Mouse (Mus musculus): Measurements from ENCODE around the gene Rin1. TPM values are rescaled to one million over a fixed set of nuclear protein-coding genes. Genes with fewer than 3 reads are reported as not detected.
A peak's percentile ranks its signal among the peaks of the same experiment; 100 is the strongest.

Gene Rin1
- total RNA-seq, 2 experiments from 2014 or later, result 0.99 to 1.3 TPM

DNA sequence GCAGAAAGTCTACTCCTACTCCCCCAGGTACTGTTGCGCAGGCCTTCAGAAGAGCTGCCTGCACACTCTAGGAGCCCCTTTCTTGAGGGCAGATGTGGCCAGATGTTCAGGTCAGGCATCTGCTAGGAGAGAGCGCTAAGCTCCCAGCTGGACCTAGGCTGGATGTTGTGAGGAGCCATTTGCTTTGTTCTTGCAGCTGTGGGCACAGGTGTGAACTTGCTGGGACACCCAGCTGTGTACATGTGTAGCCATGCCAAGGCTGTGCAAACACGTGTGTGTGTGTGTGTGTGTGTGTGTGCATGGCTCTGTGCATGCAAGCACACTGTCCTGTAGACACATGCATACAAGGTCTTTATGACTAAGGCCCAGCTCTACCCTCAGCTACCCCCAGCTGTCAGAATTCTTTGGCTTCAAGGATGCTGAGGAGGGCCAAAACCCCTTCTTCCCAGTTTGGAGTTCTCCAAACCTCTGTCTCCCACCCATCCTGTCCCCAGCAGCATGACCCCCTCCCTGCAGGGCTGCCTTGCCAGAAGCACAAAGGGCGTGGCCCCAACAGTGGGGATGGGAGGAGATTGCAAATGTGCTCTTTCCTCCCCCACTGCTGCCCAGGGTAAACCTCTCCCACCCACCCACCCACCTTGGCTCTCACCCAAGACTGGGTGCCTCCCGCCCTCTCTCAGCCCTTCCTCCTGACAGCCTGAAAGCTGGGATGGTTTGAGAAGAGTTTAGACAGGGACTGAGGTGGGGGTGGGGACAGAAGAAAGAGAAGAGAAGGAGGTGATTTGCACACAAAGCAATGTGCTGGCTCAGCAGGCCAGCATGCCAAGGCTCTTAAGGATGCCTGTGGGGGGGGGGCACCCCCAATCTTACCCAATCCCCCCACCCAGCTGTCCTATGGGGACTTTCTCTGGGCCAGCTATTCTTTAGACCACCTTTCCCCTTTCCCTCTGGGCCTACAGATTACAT, 10.4 kb downstream of the Rin1 start:
- TF ChIP-seq CTCF (IDR thresholded peaks at IDR 0.05), result no peak
- DNase-seq, result peak; percentile 69

DNA sequence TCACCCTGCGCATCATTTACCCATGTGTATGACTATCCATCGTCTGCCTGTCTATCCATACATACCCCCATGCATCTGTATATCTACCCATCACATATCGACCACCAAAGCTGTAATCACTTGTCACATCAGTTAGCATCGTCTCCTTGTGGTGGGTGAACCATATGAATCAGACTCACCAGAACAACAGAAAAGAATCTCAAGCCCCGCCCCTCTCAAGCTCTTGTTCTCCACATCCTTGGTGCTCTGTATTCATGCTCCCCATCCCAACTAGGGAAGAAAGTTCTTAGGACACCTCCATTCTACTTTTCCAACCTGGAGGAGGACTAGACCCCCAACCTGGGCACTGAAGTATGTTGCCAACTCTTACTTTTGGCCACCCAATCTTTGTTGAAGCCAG, 11.8 kb downstream of the Rin1 start:
- intact Hi-C loops (cut with DNase I), result no loop called here
- TF ChIP-seq CTCF (IDR thresholded peaks at IDR 0.05), result no peak
- H3K27ac ChIP-seq, result peak overlapping the region; percentile 72
- H3K4me3 ChIP-seq, result peak overlapping the region; percentile 11; the same call in 1 of the 2 replicates
- no peak for DNase-seq

More for the DNA sequence above, 10.4 kb downstream of the Rin1 start:
- Histone ChIP-seq H3K4me3 (no peak overlapping the region), H3K27ac (peak overlapping the region; percentile 82)
- intact Hi-C loops (cut with DNase I), result no loop called here

DNA sequence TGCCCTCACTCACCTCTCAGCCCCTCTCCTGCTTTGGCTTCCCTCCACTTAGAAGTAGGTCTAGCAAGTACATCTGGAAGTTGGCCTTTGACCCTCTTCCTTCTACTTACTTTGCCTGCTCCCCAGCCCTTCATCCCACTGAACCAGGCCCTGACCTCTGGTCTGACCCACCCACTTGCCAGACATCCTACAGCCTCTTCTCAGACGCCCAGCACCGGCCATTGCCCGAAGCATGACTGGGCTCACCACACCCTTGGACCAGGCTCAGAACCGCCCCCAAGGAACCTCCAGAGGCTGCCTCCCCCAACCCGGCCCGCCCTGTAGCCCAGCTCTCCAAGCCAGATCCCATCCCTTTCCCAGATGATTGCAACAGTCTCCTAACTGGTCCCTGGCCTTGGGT, 12.2 kb downstream of the Rin1 start:
- peak; percentile 85 for DNase-seq
- Histone ChIP-seq H3K27ac (peak overlapping the region; percentile 72), H3K4me3 (peak overlapping the region; percentile 11; the same call in 1 of the 2 replicates)
- TF ChIP-seq CTCF (IDR thresholded peaks at IDR 0.05), result no peak
- intact Hi-C loops (cut with DNase I), result no loop called here

DNA sequence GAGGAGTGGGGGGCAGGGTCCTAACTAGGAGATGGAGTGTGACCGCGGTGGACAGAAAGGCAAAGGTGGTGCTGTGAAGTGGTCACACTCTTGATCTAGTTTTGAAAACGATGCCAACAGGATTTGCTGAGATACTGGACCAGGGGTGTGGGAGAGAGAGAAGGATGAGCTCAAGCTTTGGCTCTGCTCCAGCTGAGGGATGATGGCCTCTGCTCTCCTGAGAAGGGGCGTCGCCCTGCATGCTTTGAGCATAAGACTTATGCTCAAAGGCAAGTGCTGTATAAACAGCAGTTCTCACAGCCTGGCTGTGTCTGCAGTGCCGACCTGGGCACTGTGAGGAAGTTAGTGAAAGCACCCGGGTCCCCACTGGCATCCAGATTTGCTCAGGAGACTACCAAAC, 14.8 kb downstream of the Rin1 start:
- DNase-seq, result peak; percentile 77
- intact Hi-C loops (cut with DNase I), result no loop called here
- peak overlapping the region; percentile 81 for H3K27ac ChIP-seq
- TF ChIP-seq CTCF (IDR thresholded peaks at IDR 0.05), result no peak
- no peak overlapping the region for H3K4me3 ChIP-seq

DNA sequence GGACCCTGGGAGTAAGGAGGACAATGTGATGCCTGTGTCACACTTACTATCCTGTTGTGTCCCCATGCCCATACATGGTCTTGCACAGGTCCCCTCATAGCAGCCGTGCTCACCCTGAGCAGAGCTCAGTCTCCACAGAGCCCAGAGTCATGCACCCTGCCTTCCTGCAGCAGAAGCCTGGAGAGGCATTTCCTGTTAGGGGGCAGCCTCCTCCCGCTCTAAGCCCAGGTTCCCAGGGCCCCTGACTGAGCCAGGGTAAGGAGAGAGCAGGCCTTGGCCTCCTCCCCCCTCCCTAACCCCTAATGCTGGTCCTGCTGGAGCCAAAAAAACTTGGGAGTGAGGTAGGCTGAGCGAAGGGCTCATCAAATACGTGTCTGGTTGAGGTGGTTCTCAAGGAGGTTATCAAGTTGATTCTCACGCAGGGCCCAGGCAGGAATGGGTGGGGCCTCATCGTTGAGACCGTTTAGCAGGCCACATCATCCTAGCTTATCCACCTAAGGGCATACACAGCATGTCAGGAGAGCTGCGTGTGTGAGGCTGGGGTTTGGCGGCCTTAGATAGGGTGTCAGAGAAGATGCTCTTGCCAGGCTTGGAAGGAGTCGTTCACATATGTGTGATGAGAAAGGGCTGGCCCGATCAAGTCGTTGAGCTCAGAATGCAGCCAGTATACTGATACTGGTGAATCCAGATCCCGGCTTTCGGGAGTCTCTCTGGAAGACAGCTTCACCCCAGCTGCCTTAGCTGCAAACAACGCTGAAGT, 16.9 kb downstream of the Rin1 start:
- no peak for DNase-seq
- Histone ChIP-seq H3K4me3 (peak overlapping the region; percentile 76), H3K27ac (peak overlapping the region; percentile 81)
- intact Hi-C loops (cut with DNase I), result no loop called here
- no peak for TF ChIP-seq CTCF (IDR thresholded peaks at IDR 0.05)

DNA sequence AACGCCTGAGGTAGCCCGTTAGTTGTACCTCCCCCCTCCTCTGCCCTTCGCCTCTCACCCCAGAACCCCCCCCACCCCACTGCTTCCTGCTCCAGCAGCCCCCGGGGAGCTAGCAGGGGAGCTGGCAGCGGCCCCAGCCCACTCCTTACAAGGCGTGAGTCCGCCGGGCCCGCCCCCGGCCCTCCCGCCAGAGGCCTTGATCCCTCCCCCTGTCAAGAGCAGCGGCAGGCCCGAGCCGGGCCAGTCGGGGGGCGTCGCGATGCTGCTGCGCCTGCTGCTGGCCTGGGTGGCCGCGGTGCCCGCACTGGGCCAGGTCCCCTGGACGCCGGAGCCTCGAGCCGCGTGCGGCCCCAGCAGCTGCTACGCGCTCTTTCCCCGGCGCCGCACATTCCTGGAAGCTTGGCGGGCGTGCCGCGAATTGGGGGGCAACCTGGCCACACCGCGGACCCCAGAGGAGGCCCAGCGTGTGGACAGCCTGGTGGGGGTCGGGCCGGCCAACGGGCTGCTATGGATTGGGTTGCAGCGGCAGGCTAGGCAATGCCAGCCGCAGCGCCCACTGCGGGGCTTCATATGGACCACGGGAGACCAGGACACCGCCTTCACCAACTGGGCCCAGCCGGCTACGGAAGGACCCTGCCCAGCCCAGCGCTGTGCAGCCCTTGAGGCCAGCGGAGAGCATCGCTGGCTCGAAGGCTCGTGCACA, 17.7 kb downstream of the Rin1 start, which contains the start of gene Cd248:
Cd248 (plus strand) TSS at position 212 of the 703 bp plus-strand sequence.
- intact Hi-C loops (cut with DNase I), result no loop called here
- H3K27ac ChIP-seq, result peak within 1 kb of the TSS; percentile 81
- DNase-seq, result peak; percentile 92
- peak within 1 kb of the TSS; percentile 76 for H3K4me3 ChIP-seq
- TF ChIP-seq CTCF (IDR thresholded peaks at IDR 0.05), result no peak

DNA sequence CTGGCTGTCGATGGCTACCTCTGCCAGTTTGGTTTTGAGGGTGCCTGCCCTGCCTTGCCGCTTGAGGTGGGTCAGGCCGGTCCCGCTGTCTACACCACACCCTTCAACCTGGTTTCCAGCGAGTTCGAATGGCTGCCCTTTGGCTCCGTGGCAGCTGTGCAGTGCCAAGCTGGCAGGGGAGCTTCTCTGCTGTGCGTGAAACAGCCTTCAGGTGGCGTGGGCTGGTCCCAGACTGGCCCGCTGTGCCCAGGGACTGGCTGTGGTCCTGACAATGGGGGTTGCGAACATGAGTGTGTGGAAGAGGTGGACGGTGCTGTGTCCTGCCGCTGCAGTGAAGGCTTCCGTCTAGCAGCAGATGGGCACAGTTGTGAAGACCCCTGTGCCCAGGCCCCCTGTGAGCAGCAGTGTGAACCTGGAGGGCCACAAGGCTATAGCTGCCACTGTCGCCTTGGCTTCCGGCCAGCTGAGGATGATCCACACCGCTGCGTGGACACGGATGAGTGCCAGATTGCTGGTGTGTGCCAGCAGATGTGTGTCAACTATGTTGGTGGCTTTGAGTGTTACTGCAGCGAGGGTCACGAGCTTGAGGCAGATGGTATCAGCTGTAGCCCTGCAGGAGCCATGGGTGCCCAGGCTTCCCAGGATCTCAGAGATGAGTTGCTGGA, 18.4 kb downstream of the Rin1 start:
- Histone ChIP-seq H3K27ac (peak overlapping the region; percentile 81), H3K4me3 (peak overlapping the region; percentile 76)
- no peak for DNase-seq
- intact Hi-C loops (cut with DNase I), result no loop called here
- TF ChIP-seq CTCF (IDR thresholded peaks at IDR 0.05), result no peak

DNA sequence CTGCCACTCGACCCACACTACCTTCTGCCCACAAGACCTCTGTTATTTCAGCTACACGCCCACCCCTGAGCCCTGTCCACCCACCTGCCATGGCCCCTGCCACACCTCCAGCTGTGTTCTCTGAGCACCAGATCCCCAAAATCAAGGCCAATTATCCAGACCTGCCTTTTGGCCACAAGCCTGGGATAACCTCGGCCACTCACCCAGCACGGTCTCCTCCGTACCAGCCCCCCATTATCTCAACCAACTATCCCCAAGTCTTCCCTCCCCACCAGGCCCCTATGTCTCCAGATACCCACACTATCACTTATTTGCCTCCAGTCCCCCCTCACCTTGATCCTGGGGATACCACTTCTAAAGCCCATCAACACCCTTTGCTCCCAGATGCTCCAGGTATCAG, 19.2 kb downstream of the Rin1 start:
- intact Hi-C loops (cut with DNase I), result no loop called here

DNA sequence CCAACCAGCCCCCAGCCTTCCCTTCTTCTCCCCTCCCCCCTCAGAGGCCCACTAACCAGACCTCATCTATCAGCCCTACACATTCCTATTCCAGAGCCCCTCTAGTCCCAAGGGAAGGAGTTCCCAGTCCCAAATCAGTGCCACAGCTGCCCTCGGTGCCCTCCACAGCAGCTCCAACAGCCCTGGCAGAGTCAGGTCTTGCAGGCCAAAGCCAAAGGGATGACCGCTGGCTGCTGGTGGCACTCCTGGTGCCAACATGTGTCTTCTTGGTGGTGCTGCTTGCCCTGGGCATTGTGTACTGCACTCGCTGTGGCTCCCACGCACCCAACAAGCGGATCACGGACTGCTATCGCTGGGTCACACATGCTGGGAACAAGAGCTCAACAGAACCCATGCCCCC, 19.7 kb downstream of the Rin1 start:
- no peak for TF ChIP-seq CTCF (IDR thresholded peaks at IDR 0.05)
- intact Hi-C loops (cut with DNase I), result loop anchor here (5.0 kb wide), 1 partner anchor 53 kb away; no protein-coding TSS in a partner anchor
- no peak for DNase-seq
- H3K27ac ChIP-seq, result peak overlapping the region; percentile 80
- H3K4me3 ChIP-seq, result peak overlapping the region; percentile 76

More for the DNA sequence above, 19.2 kb downstream of the Rin1 start:
- Histone ChIP-seq H3K27ac (peak overlapping the region; percentile 81; the same call in 1 of the 2 replicates), H3K4me3 (peak overlapping the region; percentile 76)
- no peak for TF ChIP-seq CTCF (IDR thresholded peaks at IDR 0.05)
- no peak for DNase-seq

DNA sequence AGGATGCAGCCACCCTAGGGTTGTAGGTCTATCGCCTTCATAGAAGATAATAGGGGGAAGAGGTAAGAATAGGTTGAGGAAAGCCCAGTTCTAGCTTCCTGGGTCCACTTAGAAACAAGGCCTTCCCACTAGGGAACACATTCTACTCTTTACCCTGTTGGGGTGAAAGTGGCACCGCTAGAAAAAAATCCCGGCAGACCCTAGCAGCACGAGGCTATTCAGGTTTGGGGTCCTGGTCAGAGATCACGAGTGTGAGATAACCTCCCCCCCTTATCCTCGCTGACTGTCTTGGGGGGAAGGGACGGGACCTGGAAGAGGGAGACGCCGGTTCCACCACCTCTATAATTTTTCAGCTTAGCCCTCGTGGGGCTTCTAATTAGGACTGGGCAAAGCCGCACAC, 20.8 kb downstream of the Rin1 start:
- no peak for DNase-seq
- Histone ChIP-seq H3K4me3 (peak overlapping the region; percentile 76), H3K27ac (peak overlapping the region; percentile 80)
- intact Hi-C loops (cut with DNase I), result loop anchor here (5.0 kb wide), 1 partner anchor 54 kb away; no protein-coding TSS in a partner anchor
- no peak for TF ChIP-seq CTCF (IDR thresholded peaks at IDR 0.05)

DNA sequence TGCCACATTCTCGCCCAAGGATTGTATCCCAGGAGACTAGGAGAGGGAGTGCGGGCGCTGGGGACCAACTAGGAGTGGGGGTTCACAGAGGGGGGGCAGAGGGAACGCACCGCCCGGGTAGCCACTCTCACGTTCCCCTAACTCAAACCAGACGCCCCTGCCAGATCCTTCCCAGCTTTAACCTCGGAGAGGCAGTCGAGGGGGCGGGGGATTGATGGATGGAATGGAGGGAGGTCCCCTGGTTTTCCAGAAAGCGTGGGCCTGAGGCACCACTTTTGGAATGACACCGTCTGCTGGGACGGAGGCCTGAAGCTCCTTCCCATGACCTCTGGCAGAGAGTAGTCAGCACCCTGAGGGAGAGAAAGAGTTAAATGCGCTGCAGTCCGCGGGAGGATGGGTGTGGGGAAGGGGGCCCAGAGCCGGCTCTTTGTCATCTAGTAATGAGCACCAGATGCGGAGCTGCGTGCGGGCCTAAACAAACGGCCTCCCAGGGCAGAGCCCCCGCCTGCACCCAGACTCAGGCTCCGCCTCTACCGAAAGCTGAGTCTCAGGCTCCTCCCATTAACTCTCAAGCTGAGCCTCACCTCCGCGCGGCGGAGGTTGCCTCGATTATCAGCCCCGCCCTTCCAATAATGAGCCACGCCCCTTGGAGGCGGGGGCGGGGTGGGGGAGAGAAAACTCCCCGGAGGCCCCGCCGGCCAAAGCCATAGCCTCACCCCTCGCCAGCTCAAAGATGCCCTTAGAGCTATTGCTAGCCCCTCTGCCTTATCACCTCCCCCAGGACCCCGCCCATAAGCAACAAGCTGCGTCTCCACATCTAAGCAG, 21.5 kb downstream of the Rin1 start:
- no peak for TF ChIP-seq CTCF (IDR thresholded peaks at IDR 0.05)
- peak overlapping the region; percentile 80 for H3K27ac ChIP-seq
- H3K4me3 ChIP-seq, result peak overlapping the region; percentile 76
- intact Hi-C loops (cut with DNase I), result loop anchor here (5.0 kb wide), 1 partner anchor 54 kb away; no protein-coding TSS in a partner anchor
- DNase-seq, result peak; percentile 84
